Mouse (Mus musculus) gastrocnemius, postnatal 14 days (tissue): ENCODE data around the gene Sos2. TPM values are rescaled to one million over a fixed set of nuclear protein-coding genes. Genes with fewer than 3 reads are reported as not detected.

ENCODE experiments used
- DNase-seq: peaks from one replicate; pipeline ENCODE4 v3.0.0; 2021; ENCODE audit warnings: mixed read lengths
- intact Hi-C: fragments of 180-260 bp; cut with DNase I; formaldehyde crosslinking; loops from one replicate; pipeline ENCODE4 v1.15.1; 2025; ENCODE audit warnings: low total_unique reads
- long read RNA-seq, 2 experiments: library from polyadenylated mRNA; stranded (forward); transcript quantifications; one replicate each; pipeline ENCODE4 v2.0.0; 2021
- total RNA-seq, 2 experiments: library from RNA; stranded (reverse); gene quantifications; 2 replicates each; pipeline ENCODE4 v1.2.3; 2021

Sos2 gene
- total RNA-seq, result 10 to 100 TPM; 27.2 to 29.2 TPM
- long read RNA-seq, experiment 1, full-length matches to known transcripts, result 5 of 6 reads
- long read RNA-seq, experiment 1, partial matches to known transcripts, result 1 of 6 reads
- long read RNA-seq, experiment 1, other reads (novel, unspliced or antisense), result 0 of 6 reads
- long read RNA-seq, experiment 2, full-length matches to known transcripts, result 11 of 16 reads
- long read RNA-seq, experiment 2, partial matches to known transcripts, result 3 of 16 reads
- long read RNA-seq, experiment 2, other reads (novel, unspliced or antisense), result 2 of 16 reads

- intact Hi-C loops, result no loop called here
- peak; percentile 74 for DNase-seq
Measured at GRCm38 (mm10) chr12:69681566-69682061, at the start of gene Sos2. Gene Sos2 (minus strand): TSS chr12:69681852.

GRCm38 (mm10) chr12:69730306-69730705 lies 48.7 kb upstream of the Sos2 start:
- intact Hi-C loops, result no loop called here

GRCm38 (mm10) chr12:69729246-69729645 lies 47.6 kb upstream of the Sos2 start:
- DNase-seq, result no peak
- intact Hi-C loops, result no loop called here

More at GRCm38 (mm10) chr12:69730306-69730705, 48.7 kb upstream of the Sos2 start:
- no peak for DNase-seq

- peak; percentile 97 for DNase-seq
- intact Hi-C loops, result no loop called here
Measured at GRCm38 (mm10) chr12:69724711-69725460, 43.2 kb upstream of the Sos2 start, which contains the start of the genes L2hgdh and Atp5s. Gene L2hgdh (minus strand): TSS chr12:69724873. Gene Atp5s (plus strand): TSS chr12:69724950.

- intact Hi-C loops, result no loop called here
- no peak for DNase-seq
Measured at GRCm38 (mm10) chr12:69724018-69724710, 42.5 kb upstream of the Sos2 start.

- intact Hi-C loops, result no loop called here
- DNase-seq, result no peak
Measured at GRCm38 (mm10) chr12:69723376-69723775, 41.7 kb upstream of the Sos2 start.

- DNase-seq, result peak; percentile 40
- intact Hi-C loops, result no loop called here
Measured at GRCm38 (mm10) chr12:69722857-69723256, 41.2 kb upstream of the Sos2 start.

GRCm38 (mm10) chr12:69713628-69714027 lies 32.0 kb upstream of the Sos2 start:
- intact Hi-C loops, result no loop called here
- no peak for DNase-seq

GRCm38 (mm10) chr12:69704799-69705458 lies 23.3 kb upstream of the Sos2 start:
- DNase-seq, result no peak
- intact Hi-C loops, result no loop called here

GRCm38 (mm10) chr12:69698352-69698751 lies 16.7 kb upstream of the Sos2 start:
- intact Hi-C loops, result loop anchor here (10.0 kb wide), 1 partner anchor 104 kb away; no protein-coding TSS in a partner anchor
- DNase-seq, result no peak

- peak; percentile 32 for DNase-seq
- intact Hi-C loops, result loop anchor here (10.0 kb wide), 1 partner anchor 102 kb away; no protein-coding TSS in a partner anchor
Measured at GRCm38 (mm10) chr12:69696746-69697145, 15.1 kb upstream of the Sos2 start.

GRCm38 (mm10) chr12:69693471-69693870 lies 11.8 kb upstream of the Sos2 start:
- intact Hi-C loops, result loop anchor here (10.0 kb wide), 1 partner anchor 99 kb away; no protein-coding TSS in a partner anchor
- no peak for DNase-seq

GRCm38 (mm10) chr12:69690714-69691113 lies 9.1 kb upstream of the Sos2 start:
- no peak for DNase-seq
- intact Hi-C loops, result loop anchor here (10.0 kb wide), 1 partner anchor 96 kb away; no protein-coding TSS in a partner anchor

GRCm38 (mm10) chr12:69689094-69689493 lies 7.4 kb upstream of the Sos2 start:
- intact Hi-C loops, result no loop called here
- no peak for DNase-seq

- no peak for DNase-seq
- intact Hi-C loops, result no loop called here
Measured at GRCm38 (mm10) chr12:69688368-69688767, 6.7 kb upstream of the Sos2 start.

- intact Hi-C loops, result no loop called here
Measured at GRCm38 (mm10) chr12:69683537-69683936, 1.9 kb upstream of the Sos2 start.

GRCm38 (mm10) chr12:69682788-69683419 lies 1.3 kb upstream of the Sos2 start:
- DNase-seq, result no peak
- intact Hi-C loops, result no loop called here

More at GRCm38 (mm10) chr12:69683537-69683936, 1.9 kb upstream of the Sos2 start:
- peak; percentile 88 for DNase-seq

- DNase-seq, result peak; percentile 90
- intact Hi-C loops, result no loop called here
Measured at GRCm38 (mm10) chr12:69682065-69682787, 574 bp upstream of the Sos2 start.
